Mouse (Mus musculus) midbrain, embryonic 14.5 days (tissue): ENCODE results near the gene Irf4. TPM values are rescaled to one million over a fixed set of nuclear protein-coding genes. Genes with fewer than 3 reads are reported as not detected.

Experiments
- polyA plus RNA-seq: library from polyadenylated mRNA; unstranded; fragments of >200 nt; fragmentation: Nextera tagmentation; extraction: Ambion mirVana; gene quantifications from 2 replicates; pipeline ENCODE4 v1.2.1, GENCODE M21; 2014

Gene Irf4
- polyA plus RNA-seq, 1 experiment from 2014 or later, result 0.17 TPM

Other genes with a start within 250 kb of the Irf4 start
- gene Uqcrfs1, start 203.9 kb upstream of the Irf4 start, polyA plus RNA-seq, result 302 TPM in 2 replicates
- gene Dusp22, start 89.2 kb upstream of the Irf4 start, polyA plus RNA-seq, result 23.4 and 27.9 TPM in 2 replicates
- gene Hus1b, start 198.5 kb downstream of the Irf4 start, polyA plus RNA-seq, result 0.24 and 0.36 TPM in 2 replicates
- gene Exoc2, start 224.9 kb downstream of the Irf4 start, polyA plus RNA-seq, result 56.2 and 63.1 TPM in 2 replicates
- gene Gm5447, start 225.0 kb downstream of the Irf4 start, polyA plus RNA-seq, result not detected in 2 replicates